Mouse (Mus musculus): Measurements from ENCODE around the gene Csnk1g2.

GRCm38 (mm10) chr10:80573944-80574343, 48.7 kb upstream of the Csnk1g2 start:
- no peak for TF ChIP-seq CTCF (conservative IDR thresholded peaks at IDR 0.05; ENCODE audit: low read length)
- no peak for TF ChIP-seq POU5F1 (IDR thresholded peaks at IDR 0.05; ENCODE audit: borderline replicate concordance, low read length)
